In genomic region chr6:125480396-125481361, GRCm38 (mm10) we compare ENCODE assay signal across 8 mouse cellular contexts. TPM values are rescaled to one million over a fixed set of nuclear protein-coding genes. Genes with fewer than 3 reads are reported as not detected.
A peak's percentile ranks its signal among the peaks of the same experiment; 100 is the strongest.
DNase-seq lines count a peak whose midpoint lies in the region; ATAC-seq and TF ChIP-seq lines count a peak whose summit lies in the region.

No protein-coding gene starts in this region.

- intact Hi-C loops in heart, adult 2 months (cut with DNase I) = no loop called here
- intact Hi-C loops in heart, postnatal 14 days (cut with DNase I) = no loop called here

- 28% methylated on average over 12 of the region's 12 CpGs for WGBS in heart, adult 2 months
- 34% methylated on average over 12 of the region's 12 CpGs for WGBS in intestine, embryonic 15.5 days

- no peaks in the 10 kb centered on the region; the same call in 1 of the 2 replicates for H3K79me2 ChIP-seq in heart, adult 2 months (replicated peaks; ENCODE audit: control insufficient read depth, insufficient read depth, low read length)

- no peaks in the 10 kb centered on the region for H3K36me3 ChIP-seq in heart, adult 2 months (ENCODE audit: control insufficient read depth, insufficient read depth, low read length)
- H3K36me3 ChIP-seq in intestine, embryonic 15.5 days = no peaks in the 10 kb centered on the region

- H3K27ac ChIP-seq in heart, adult 2 months = peak overlapping the region; percentile 79
- 0 out of 2 replicates have a peak overlapping the region, but pooled peaks have one; percentile 36 for H3K27ac ChIP-seq in intestine, embryonic 15.5 days

- peaks cover 56% of the 10 kb centered on the region for H3K4me1 ChIP-seq in heart, adult 2 months (ENCODE audit: control insufficient read depth, insufficient read depth, low read length)
- peaks cover 52% of the 10 kb centered on the region for H3K4me1 ChIP-seq in intestine, embryonic 15.5 days (replicated peaks)

- DNase-seq in heart, adult 2 months = peak in 1 of 2 experiments; percentile 28
- no peak for DNase-seq in heart, postnatal 14 days
- peak; percentile 16 for DNase-seq in A20 (ENCODE audit: low read depth, low spot score)
- DNase-seq in brain, embryonic 14.5 days (ENCODE audit: low read depth) = peak; percentile 86
- DNase-seq in lung, postnatal 4 days = peak; percentile 62 to 72
- DNase-seq in thymus, postnatal 25 days = peak; percentile 47
- no peak for DNase-seq in adrenal gland, postnatal 25 days

- H3K27me3 ChIP-seq in heart, adult 2 months (ENCODE audit: control insufficient read depth, insufficient read depth, low read length) = no peaks in the 10 kb centered on the region
- no peaks in the 10 kb centered on the region for H3K27me3 ChIP-seq in intestine, embryonic 15.5 days (replicated peaks)

- H3K4me3 ChIP-seq in heart, adult 2 months = no peak overlapping the region
- H3K4me3 ChIP-seq in intestine, embryonic 15.5 days (replicated peaks) = no peak overlapping the region

- no peak for ATAC-seq in intestine, embryonic 15.5 days

- TF ChIP-seq CTCF in heart, adult 2 months (IDR thresholded peaks at IDR 0.05) = no peak
- TF ChIP-seq CTCF in brain, embryonic 14.5 days (IDR thresholded peaks at IDR 0.05; ENCODE audit: borderline replicate concordance, extremely low read depth, insufficient read depth, insufficient read length) = no peak

- no peaks in the 10 kb centered on the region for H3K9me3 ChIP-seq in intestine, embryonic 15.5 days

- H3K4me2 ChIP-seq in intestine, embryonic 15.5 days (replicated peaks) = 0 out of 2 replicates have a peak overlapping the region, but pooled peaks have one; percentile 2

- H3K9ac ChIP-seq in heart, adult 2 months (ENCODE audit: low read depth, low read length) = peak overlapping the region; percentile 29
- H3K9ac ChIP-seq in intestine, embryonic 15.5 days = no peak overlapping the region

- TF ChIP-seq POLR2A in heart, adult 2 months (IDR thresholded peaks at IDR 0.05; ENCODE audit: insufficient read depth, low read depth, low read length) = no peak
- TF ChIP-seq POLR2A in brain, embryonic 14.5 days (IDR thresholded peaks at IDR 0.05; ENCODE audit: borderline replicate concordance, extremely low read depth, insufficient read depth, insufficient read length, poor library complexity, severe bottlenecking) = no peak

- 0 out of 2 replicates have a peak, but pooled peaks have one; percentile 9 for TF ChIP-seq EP300 in heart, adult 2 months (IDR thresholded peaks at IDR 0.05; ENCODE audit: insufficient read depth, low read depth, low read length)

RNA-seq across cellular contexts. Expression of gene Cd9, which starts 13.9 kb away (rescaled TPM):
- 10 to 100 TPM; 51.6 to 67.2 TPM for total RNA-seq in heart, adult 2 months (2021)
- polyA plus RNA-seq in heart, adult 2 months (2012; rRNA removed) = 97.7 and 108 TPM in 2 replicates
- 10 to 100 TPM; 63.4 to 69.8 TPM for total RNA-seq in heart, postnatal 14 days (2021)
- polyA plus RNA-seq in brain, embryonic 14.5 days (2012; rRNA removed) = 47.3 and 57.2 TPM in 2 replicates
- polyA plus RNA-seq in intestine, embryonic 15.5 days (2015; fragmentation: Nextera tagmentation; extraction: Ambion mirVana) = 160 and 171 TPM in 2 replicates
- total RNA-seq in adrenal gland, postnatal 25 days (2021) = 113 and 128 TPM in 2 replicates

Comparison
In these comparisons a context has a peak if more than half of its experiments do, and no peak if none do; other contexts are left out.
1. DNase-seq: peak in A20 (single experiment), brain, embryonic 14.5 days (single experiment), lung, postnatal 4 days (2 of 2) and thymus, postnatal 25 days (single experiment); none in heart, postnatal 14 days (0 of 2) and adrenal gland, postnatal 25 days (single experiment).